Mouse (Mus musculus): ENCODE data around the gene Gpr119.

DNA sequence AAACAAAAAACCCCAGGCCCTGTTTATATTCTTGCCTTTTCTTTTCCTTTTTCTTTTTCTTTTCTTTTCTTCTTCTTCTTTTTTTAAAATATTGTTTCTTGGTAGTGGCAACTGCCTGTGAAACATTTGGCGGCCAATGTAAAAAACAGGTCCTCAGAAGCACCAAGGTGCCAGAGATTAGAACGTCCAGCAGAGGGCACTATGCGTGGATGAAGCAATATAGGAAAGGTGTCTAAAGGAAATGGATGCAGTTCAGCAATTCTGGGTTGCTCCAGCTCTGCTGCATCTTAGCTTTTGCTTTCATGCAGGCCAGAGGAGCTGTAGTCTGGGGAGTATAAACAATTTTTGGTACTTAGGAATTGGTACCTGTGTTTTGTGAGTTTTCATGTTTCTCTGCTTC is 9.2 kb upstream of the Gpr119 start:
- TF ChIP-seq POLR2A (IDR thresholded peaks at IDR 0.05; ENCODE audit: insufficient read depth, low read length) (no peak), CTCF (IDR thresholded peaks at IDR 0.05; ENCODE audit: low read depth, low read length) (peak; percentile 1), EP300 (IDR thresholded peaks at IDR 0.05; ENCODE audit: insufficient read depth, low read depth, low read length) (no peak)

Measured in ES-Bruce4 (cell line).